Mouse (Mus musculus) forebrain, embryonic 12.5 days (tissue): ENCODE data around the gene C1galt1. TPM values are rescaled to one million over a fixed set of nuclear protein-coding genes. Genes with fewer than 3 reads are reported as not detected.

Experiments
- ATAC-seq: fragments of 200-750 bp; cut with Nextera tagmentation; 2 replicates; pipeline ENCODE4 v1.8.0; 2017; ENCODE audit warnings: moderate TSS enrichment; ENCODE audit not compliant: low FRiP score
- H3K27ac ChIP-seq: fragments of 300-500 bp; sonication (generic); 2 replicates; pipeline ENCODE4 v1.5.1; 2016; ENCODE audit warnings: mild to moderate bottlenecking
- H3K27me3 ChIP-seq: fragments of 300-500 bp; sonication (generic); 2 replicates; pipeline ENCODE4 v1.6.1; 2016; ENCODE audit warnings: mild to moderate bottlenecking
- H3K36me3 ChIP-seq: fragments of 300-500 bp; sonication (generic); replicated peaks from 2 replicates; pipeline ENCODE4 v1.6.1; 2016; ENCODE audit warnings: mild to moderate bottlenecking
- H3K4me1 ChIP-seq: fragments of 300-500 bp; sonication (generic); 2 replicates; pipeline ENCODE4 v1.6.1; 2016
- H3K4me2 ChIP-seq: fragments of 300-500 bp; sonication (generic); 2 replicates; pipeline ENCODE4 v1.6.1; 2016; ENCODE audit warnings: mild to moderate bottlenecking, moderate library complexity
- H3K4me3 ChIP-seq: fragments of 300-500 bp; sonication (generic); replicated peaks from 2 replicates; pipeline ENCODE4 v1.5.1; 2016; ENCODE audit warnings: mild to moderate bottlenecking
- H3K9ac ChIP-seq: fragments of 300-500 bp; sonication (generic); 2 replicates; pipeline ENCODE4 v1.6.1; 2016; ENCODE audit warnings: mild to moderate bottlenecking
- H3K9me3 ChIP-seq: fragments of 300-500 bp; sonication (generic); 2 replicates; pipeline ENCODE4 v1.6.1; 2016
- WGBS: fragments of 180-500 bp; shearing (Covaris S2); methylation state at CpG from one replicate; pipeline ENCODE4 v1.1.7; 2016; 5-methylcytosine and 5-hydroxymethylcytosine counted together
- polyA plus RNA-seq: library from polyadenylated mRNA; unstranded; fragments of >200 nt; fragmentation: Nextera tagmentation; extraction: Ambion mirVana; gene quantifications from 2 replicates; pipeline ENCODE4 v1.2.1, GENCODE M21; 2016

The C1galt1 gene
- polyA plus RNA-seq, 1 experiment from 2014 or later, result 1.7 TPM

DNA sequence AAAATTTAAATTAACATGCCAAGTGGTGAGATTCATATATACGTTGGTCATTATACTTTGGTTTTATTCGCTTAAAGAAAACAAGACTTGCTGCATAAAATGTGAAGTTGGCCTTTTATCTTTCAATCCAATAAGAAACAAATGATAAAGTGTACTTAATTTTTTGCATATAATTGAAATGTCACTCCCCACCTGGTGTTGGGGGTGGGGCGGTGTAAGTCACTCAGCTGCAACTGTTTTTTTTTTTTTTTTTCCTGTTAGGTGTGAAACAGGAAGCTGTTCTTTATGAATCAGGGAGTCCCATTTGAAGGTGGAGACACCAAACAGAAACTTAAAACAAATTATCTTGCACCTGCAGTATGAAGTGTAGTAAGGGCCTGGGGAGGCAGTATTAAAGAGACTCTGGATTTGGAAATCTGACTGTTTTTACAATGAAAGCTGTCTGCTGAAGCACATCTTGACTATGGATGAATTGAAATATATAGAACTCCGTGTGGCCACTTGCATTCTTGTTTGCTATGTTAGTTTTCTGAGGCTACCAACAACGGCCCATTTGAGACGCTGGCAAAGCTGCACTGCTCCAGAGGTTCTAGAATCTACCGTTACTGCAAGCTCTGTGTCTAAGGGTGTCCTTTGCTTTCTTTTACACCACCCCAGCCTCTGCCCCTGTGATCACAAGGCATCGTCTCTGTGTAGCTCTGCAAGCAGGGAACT, 2.2 kb downstream of the C1galt1 start:
- no peak for ATAC-seq
- H3K4me1 ChIP-seq, result peaks cover 18% of the 10 kb centered on the region
- no peaks in the 10 kb centered on the region for H3K9me3 ChIP-seq
- H3K9ac ChIP-seq, result no peak overlapping the region
- H3K27me3 ChIP-seq, result no peaks in the 10 kb centered on the region
- H3K36me3 ChIP-seq, result no peaks in the 10 kb centered on the region
- 84% methylated on average over 8 of the region's 8 CpGs for WGBS
- H3K27ac ChIP-seq, result no peak overlapping the region
- H3K4me3 ChIP-seq, result no peak overlapping the region
- H3K4me2 ChIP-seq, result no peak overlapping the region

DNA sequence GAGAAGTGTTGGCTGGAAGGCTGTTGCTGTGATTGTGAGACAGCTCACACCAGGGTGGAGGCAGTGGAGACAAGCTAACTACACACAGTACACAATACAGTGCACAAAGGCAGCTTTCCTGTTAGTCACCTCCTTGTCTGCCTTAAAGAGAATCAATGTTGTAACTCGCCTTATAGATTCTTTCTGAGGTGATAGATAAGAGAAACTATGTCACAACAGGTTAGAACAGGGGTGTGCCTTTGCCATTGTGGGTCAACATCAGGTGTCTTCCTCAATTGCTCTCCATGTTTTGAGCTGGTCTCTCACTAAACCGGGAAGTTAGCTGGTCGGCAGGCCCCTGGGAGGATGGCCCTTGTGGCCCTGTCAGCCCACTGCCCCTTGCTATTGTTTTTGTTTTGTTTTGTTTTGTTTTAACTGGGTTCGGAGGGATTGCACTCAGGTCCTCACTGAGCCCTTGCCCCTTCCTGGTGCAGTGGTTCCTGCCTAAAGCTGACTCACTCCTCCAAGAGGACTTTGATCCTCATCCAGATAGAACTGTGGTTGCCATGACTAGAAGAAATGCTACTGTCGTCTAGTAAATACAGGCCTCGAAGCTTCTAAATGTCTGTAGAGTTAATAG, 3.4 kb downstream of the C1galt1 start:
- no peak overlapping the region for H3K4me2 ChIP-seq
- no peaks in the 10 kb centered on the region for H3K9me3 ChIP-seq
- H3K4me1 ChIP-seq, result peaks cover 18% of the 10 kb centered on the region
- no peak for ATAC-seq
- H3K27ac ChIP-seq, result no peak overlapping the region
- H3K9ac ChIP-seq, result no peak overlapping the region
- H3K36me3 ChIP-seq, result no peaks in the 10 kb centered on the region
- no peaks in the 10 kb centered on the region for H3K27me3 ChIP-seq
- no peak overlapping the region for H3K4me3 ChIP-seq
- 69% methylated on average over 6 of the region's 6 CpGs for WGBS

DNA sequence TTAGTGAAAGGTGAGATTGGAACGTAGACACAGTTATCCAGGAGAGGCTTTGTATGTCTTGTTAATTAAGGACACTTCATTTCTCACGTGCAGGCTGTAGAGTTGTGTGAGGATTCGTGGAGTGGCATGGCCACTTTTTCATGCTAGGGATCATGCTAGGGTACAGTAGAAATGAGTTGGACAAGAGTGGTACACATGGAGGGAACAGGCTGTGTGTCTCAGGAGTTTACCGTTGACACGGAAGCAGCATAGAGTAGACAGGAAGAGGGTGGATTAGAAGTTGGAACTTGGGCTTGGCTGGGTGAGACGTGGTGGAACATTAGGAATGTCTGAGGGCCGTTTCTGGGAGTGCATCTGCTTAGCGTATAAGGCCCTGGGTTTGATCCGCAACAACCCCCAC, 4.1 kb downstream of the C1galt1 start:
- no peak overlapping the region for H3K9ac ChIP-seq
- no peaks in the 10 kb centered on the region for H3K36me3 ChIP-seq
- no peaks in the 10 kb centered on the region for H3K9me3 ChIP-seq
- 90% methylated on average over 9 of the region's 9 CpGs for WGBS
- H3K27ac ChIP-seq, result no peak overlapping the region
- no peak overlapping the region for H3K4me3 ChIP-seq
- no peak for ATAC-seq
- peaks cover 18% of the 10 kb centered on the region for H3K4me1 ChIP-seq
- no peaks in the 10 kb centered on the region for H3K27me3 ChIP-seq
- no peak overlapping the region for H3K4me2 ChIP-seq

DNA sequence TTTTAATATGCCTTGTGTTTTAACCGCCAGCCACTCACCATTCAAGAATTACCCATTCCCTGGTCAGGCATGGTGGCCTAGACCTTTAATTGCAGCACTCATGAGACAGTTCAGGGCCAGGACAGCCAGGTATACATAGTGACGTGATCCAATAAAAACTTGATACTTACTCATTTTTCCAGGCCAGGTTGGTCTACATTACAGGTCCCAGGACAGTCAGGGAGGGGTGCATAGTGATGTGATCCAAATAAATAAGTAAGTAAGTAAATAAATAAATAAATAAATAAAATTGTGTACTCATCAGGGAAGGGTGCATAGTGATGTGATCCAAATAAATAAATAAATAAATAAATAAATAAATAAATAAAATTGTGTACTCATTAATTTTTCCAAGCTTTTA, 6.4 kb downstream of the C1galt1 start:
- no peak for ATAC-seq
- no peaks in the 10 kb centered on the region for H3K27me3 ChIP-seq

DNA sequence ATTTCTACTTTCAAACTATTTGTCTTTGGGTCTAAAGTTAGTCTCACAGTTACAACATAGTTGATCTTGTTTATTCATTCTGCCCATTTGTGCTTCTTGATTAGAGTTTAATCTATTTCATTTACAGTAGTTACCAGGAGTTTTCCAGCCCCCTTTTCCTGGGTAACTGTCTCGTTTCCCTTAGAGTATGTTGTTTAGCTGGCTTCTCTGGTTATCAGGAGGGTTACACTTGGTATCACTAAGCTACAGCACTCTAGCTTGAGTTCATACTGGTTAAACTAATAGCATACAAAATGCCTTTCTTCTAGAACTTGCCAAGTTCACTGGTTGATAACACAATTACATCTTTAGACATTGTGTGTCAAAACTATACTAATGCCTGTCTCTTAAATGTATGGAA, 8.3 kb downstream of the C1galt1 start:
- no peaks in the 10 kb centered on the region for H3K27me3 ChIP-seq
- no peak overlapping the region for H3K4me3 ChIP-seq
- no peak for ATAC-seq
- H3K4me2 ChIP-seq, result no peak overlapping the region
- H3K9ac ChIP-seq, result no peak overlapping the region
- no peak overlapping the region for H3K27ac ChIP-seq
- H3K4me1 ChIP-seq, result peaks cover 3% of the 10 kb centered on the region; the same call in 1 of the 2 replicates
- no peaks in the 10 kb centered on the region for H3K36me3 ChIP-seq
- H3K9me3 ChIP-seq, result no peaks in the 10 kb centered on the region
- WGBS, result 78% methylated on average over 1 of the region's 1 CpGs

More for the DNA sequence above, 6.4 kb downstream of the C1galt1 start:
- no peak overlapping the region for H3K4me3 ChIP-seq
- H3K27ac ChIP-seq, result no peak overlapping the region
- peaks cover 14% of the 10 kb centered on the region for H3K4me1 ChIP-seq
- no peaks in the 10 kb centered on the region for H3K36me3 ChIP-seq
- H3K4me2 ChIP-seq, result no peak overlapping the region
- H3K9ac ChIP-seq, result no peak overlapping the region
- WGBS, result 93% methylated on average over 2 of the region's 2 CpGs
- H3K9me3 ChIP-seq, result no peaks in the 10 kb centered on the region

DNA sequence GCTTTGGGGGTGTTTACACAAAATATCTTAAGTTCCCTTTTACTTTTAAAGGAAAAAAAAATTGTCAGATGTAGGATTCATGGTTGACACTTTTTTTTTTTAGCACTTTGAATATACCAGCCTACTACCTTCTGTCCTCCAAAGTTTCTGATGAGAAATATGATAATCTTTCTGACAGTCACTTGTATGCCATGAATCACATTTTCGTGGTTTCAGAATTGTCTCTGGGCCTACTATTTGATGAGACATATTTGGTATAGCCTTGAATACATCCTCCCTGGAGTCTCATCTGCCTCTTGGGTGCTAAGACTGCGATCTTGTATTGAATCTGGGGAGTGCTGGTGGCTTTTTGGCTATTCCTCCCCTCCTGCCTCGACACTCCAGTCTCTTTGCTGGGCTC, 8.8 kb downstream of the C1galt1 start:
- H3K27me3 ChIP-seq, result no peaks in the 10 kb centered on the region
- H3K4me1 ChIP-seq, result peaks cover 3% of the 10 kb centered on the region; the same call in 1 of the 2 replicates
- no peak overlapping the region for H3K9ac ChIP-seq
- no peak overlapping the region for H3K4me2 ChIP-seq
- no peak overlapping the region for H3K4me3 ChIP-seq
- no peak overlapping the region for H3K27ac ChIP-seq
- no peaks in the 10 kb centered on the region for H3K36me3 ChIP-seq
- H3K9me3 ChIP-seq, result no peaks in the 10 kb centered on the region
- WGBS, result 82% methylated on average over 3 of the region's 3 CpGs
- no peak for ATAC-seq

DNA sequence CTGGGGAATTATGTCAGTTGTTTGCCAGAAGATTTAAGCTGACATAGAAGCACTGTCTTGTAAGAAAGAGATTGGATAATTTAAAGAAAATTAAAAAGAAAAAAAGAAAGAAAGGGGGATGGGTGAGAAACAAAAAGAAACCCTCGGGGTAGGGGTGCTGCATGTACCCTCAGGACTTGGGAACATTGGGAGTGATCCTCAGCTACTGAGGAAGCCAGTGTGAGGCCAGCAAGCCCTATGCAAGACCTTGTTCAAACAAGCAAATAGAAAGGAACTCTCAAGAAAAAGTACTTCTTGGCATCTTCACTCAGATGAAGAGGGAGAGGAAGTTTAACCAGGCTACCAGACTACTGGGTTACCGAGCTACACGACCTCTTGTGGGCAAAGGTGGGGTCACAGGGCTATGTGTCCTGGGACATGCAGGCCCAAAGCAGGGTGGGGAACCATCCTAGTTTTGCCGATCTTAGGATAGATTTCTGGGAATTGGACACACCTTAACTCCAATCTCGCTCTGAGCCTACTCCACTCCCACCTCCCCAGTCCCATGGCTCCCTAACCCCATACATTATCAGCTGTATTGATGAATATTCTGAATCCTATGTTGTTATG, 12.1 kb downstream of the C1galt1 start:
- no peak overlapping the region for H3K4me2 ChIP-seq
- no peak for ATAC-seq

DNA sequence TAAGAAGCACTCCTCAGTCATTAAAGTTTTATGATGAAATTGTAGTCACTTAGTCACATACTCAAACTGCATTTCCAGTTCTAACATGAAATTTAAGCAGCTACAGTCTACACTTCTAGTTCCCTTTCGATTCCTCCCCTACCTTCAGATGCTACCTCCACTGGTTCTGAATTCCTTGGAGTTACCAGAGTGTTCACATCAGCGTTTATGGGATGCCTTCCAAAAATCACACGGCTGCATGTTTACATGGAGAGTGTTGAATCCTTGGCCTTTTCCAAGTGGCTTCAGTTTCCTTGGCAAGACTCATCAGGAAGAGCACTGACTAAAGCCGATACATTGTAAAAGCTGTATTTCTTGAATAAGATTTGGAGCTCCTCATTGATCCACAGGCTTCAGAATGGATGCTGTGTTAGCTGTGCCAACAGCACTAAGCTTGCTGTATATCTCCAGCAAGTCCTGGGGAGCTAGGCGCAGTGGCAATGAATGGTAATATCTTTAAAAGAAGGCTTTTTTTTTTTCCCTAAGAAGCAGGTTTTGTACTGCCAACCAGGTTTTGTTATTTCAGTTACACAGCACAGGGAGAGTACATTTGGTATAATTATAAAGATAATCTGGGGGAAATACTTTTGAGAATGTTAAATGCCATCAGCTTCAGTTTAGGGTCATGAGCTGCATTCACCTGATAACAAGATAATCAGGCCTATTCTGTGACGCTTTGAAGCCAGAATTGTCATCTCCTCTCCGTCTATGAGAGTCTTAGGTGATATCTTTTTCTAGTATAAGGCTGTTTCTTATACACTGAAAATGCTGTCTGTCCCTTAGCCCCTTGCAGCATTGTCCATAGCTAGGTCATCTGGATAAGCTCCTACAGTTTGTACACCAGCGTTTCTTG, 13.0 kb downstream of the C1galt1 start:
- Histone ChIP-seq H3K9me3 (no peaks in the 10 kb centered on the region), H3K36me3 (no peaks in the 10 kb centered on the region), H3K27me3 (no peaks in the 10 kb centered on the region), H3K4me1 (no peaks in the 10 kb centered on the region), H3K27ac (no peak overlapping the region), H3K4me2 (no peak overlapping the region), H3K4me3 (no peak overlapping the region), H3K9ac (no peak overlapping the region)
- ATAC-seq, result no peak
- 88% methylated on average over 8 of the region's 8 CpGs for WGBS

More for the DNA sequence above, 12.1 kb downstream of the C1galt1 start:
- 80% methylated on average over 5 of the region's 5 CpGs for WGBS
- Histone ChIP-seq H3K36me3 (no peaks in the 10 kb centered on the region), H3K4me3 (no peak overlapping the region), H3K27ac (no peak overlapping the region), H3K4me1 (no peaks in the 10 kb centered on the region), H3K9ac (no peak overlapping the region), H3K9me3 (no peaks in the 10 kb centered on the region), H3K27me3 (no peaks in the 10 kb centered on the region)

DNA sequence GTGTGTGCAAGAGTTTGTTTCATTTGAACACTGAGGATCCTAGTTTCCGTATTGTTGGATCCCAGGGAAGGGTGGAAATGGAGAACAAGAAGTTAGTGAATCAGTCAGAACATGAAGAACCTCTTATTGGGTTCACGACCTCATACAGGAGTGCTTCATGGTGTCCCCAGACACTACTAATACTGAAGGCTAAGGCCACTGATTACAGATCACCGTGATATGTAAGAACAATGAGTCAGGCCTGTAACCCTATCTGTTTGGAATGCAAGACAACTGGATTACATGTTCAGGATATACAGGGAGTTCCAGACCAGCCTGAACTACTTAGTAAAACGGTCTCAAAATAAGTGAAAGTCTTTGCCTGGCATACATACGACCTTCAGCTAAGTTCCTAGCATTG, 13.9 kb downstream of the C1galt1 start:
- Histone ChIP-seq H3K4me1 (no peaks in the 10 kb centered on the region), H3K27ac (no peak overlapping the region), H3K9me3 (no peaks in the 10 kb centered on the region), H3K4me2 (no peak overlapping the region), H3K4me3 (no peak overlapping the region), H3K9ac (no peak overlapping the region), H3K36me3 (no peaks in the 10 kb centered on the region), H3K27me3 (no peaks in the 10 kb centered on the region)
- ATAC-seq, result no peak
- 86% methylated on average over 5 of the region's 5 CpGs for WGBS

DNA sequence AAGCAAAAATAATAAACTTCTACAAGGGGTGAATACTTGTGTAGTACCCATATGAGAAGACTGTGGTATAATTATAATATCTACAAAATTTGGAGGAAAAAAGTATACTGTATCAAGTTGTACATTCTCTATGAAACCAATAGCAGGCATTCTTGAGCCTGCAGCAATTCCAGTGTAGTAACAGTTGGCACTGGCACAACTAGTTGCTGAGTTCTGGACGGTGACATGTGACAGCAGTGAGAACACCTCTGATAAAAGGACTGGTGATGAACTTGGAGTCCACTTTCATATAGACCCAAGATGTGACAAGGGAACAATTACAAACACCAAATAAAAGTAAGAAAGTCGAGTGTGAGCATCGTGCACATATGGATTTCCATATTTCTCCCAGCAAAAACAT, 14.5 kb downstream of the C1galt1 start:
- no peak overlapping the region for H3K9ac ChIP-seq
- H3K9me3 ChIP-seq, result no peaks in the 10 kb centered on the region
- WGBS, result 88% methylated on average over 3 of the region's 3 CpGs
- ATAC-seq, result no peak
- no peak overlapping the region for H3K27ac ChIP-seq
- no peaks in the 10 kb centered on the region for H3K27me3 ChIP-seq
- H3K36me3 ChIP-seq, result no peaks in the 10 kb centered on the region
- H3K4me1 ChIP-seq, result no peaks in the 10 kb centered on the region
- no peak overlapping the region for H3K4me2 ChIP-seq
- no peak overlapping the region for H3K4me3 ChIP-seq

DNA sequence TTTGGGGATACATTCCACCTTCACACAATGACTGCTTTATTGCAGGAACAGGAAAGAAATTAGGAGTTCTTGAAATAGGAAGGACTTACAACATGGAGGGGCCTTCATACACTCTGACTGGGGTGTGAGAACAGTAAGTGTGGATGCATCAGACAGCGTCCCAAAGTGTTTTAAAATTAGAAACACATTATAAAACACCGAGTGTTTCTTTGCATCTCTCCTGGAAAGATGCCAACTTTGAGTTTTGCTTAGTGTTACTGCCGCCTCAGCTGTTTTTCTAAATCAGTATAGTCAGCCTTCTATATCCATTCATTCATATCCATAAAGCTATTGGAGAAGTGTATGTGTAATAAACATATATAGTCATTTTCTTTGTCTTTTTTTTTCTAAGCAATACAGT, 16.4 kb downstream of the C1galt1 start:
- Histone ChIP-seq H3K9ac (no peak overlapping the region), H3K27me3 (no peaks in the 10 kb centered on the region), H3K4me1 (no peaks in the 10 kb centered on the region), H3K27ac (no peak overlapping the region), H3K36me3 (no peaks in the 10 kb centered on the region), H3K4me3 (no peak overlapping the region), H3K4me2 (no peak overlapping the region), H3K9me3 (no peaks in the 10 kb centered on the region)
- 69% methylated on average over 3 of the region's 3 CpGs for WGBS
- ATAC-seq, result no peak

DNA sequence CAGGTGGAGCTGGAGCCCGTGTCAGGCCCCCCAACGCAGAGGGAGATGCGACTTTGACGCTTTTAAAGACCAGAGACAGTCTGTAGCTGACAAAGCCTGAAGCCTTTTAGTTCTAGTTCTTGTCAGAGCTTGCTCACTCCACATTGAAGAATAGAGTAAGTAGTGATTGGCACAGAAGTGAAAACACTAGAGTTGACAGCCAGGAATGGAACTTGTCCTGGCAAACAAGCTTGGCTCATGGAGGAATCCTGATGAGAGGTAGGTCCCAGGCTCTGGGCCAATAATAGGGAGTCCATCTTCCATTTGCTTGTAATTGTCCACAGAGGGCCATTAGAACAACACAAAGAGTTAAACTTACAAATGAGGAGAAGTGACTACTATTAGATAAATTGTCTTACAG, 18.7 kb downstream of the C1galt1 start:
- no peaks in the 10 kb centered on the region for H3K4me1 ChIP-seq
- WGBS, result 78% methylated on average over 4 of the region's 4 CpGs
- no peak for ATAC-seq
- no peak overlapping the region for H3K9ac ChIP-seq
- H3K27me3 ChIP-seq, result no peaks in the 10 kb centered on the region
- H3K4me3 ChIP-seq, result no peak overlapping the region
- no peaks in the 10 kb centered on the region for H3K9me3 ChIP-seq
- H3K27ac ChIP-seq, result no peak overlapping the region
- H3K36me3 ChIP-seq, result no peaks in the 10 kb centered on the region
- no peak overlapping the region for H3K4me2 ChIP-seq
